Mouse (Mus musculus): ENCODE measurements around the gene Ttyh2.
A peak's percentile ranks its signal among the peaks of the same experiment; 100 is the strongest.
"Not testable (repeated sequence)": the region's sequence is repeated elsewhere in the genome, so short reads cannot be mapped to it uniquely, and the experiment has no call there.

Gene Ttyh2

GRCm38 (mm10) chr11:114662161-114662560, 13.1 kb upstream of the Ttyh2 start:
- no peak for DNase-seq (ENCODE audit: low spot score in 2 of 2)

GRCm38 (mm10) chr11:114662746-114663362, 12.4 kb upstream of the Ttyh2 start:
- peak; percentile 57 to 67 for DNase-seq (ENCODE audit: low spot score in 2 of 2)

GRCm38 (mm10) chr11:114664164-114664563, 11.1 kb upstream of the Ttyh2 start:
- DNase-seq (ENCODE audit: low spot score in 2 of 2): no peak

- no peak for DNase-seq (ENCODE audit: low spot score in 2 of 2)
Observed at GRCm38 (mm10) chr11:114665463-114665862, 9.8 kb upstream of the Ttyh2 start.

GRCm38 (mm10) chr11:114666786-114667185, 8.4 kb upstream of the Ttyh2 start:
- no peak for DNase-seq (ENCODE audit: low spot score in 2 of 2)

- DNase-seq (ENCODE audit: low spot score in 2 of 2): no peak
Observed at GRCm38 (mm10) chr11:114667236-114667931, 7.8 kb upstream of the Ttyh2 start.

- DNase-seq (ENCODE audit: low spot score in 2 of 2): not testable (repeated sequence)
Observed at GRCm38 (mm10) chr11:114667932-114668285, 7.3 kb upstream of the Ttyh2 start.

GRCm38 (mm10) chr11:114668301-114668710, 6.9 kb upstream of the Ttyh2 start, which contains the start of gene Rpl38:
Gene Rpl38, plus strand, starts transcription at chr11:114668524.
- DNase-seq (ENCODE audit: low spot score in 2 of 2): peak; percentile 95 to 97

GRCm38 (mm10) chr11:114668741-114669623, 6.2 kb upstream of the Ttyh2 start:
- DNase-seq (ENCODE audit: low spot score in 2 of 2): peak; percentile 66 to 80

- DNase-seq (ENCODE audit: low spot score in 2 of 2): no peak
Observed at GRCm38 (mm10) chr11:114669651-114670168, 5.5 kb upstream of the Ttyh2 start.

- DNase-seq (ENCODE audit: low spot score in 2 of 2): no peak
Observed at GRCm38 (mm10) chr11:114671147-114671546, 4.1 kb upstream of the Ttyh2 start.

- peak; percentile 30 to 42 for DNase-seq (ENCODE audit: low spot score in 2 of 2)
Observed at GRCm38 (mm10) chr11:114672794-114673718, 2.2 kb upstream of the Ttyh2 start.

- DNase-seq (ENCODE audit: low spot score in 2 of 2): no peak
Observed at GRCm38 (mm10) chr11:114673719-114674050, 1.5 kb upstream of the Ttyh2 start.

GRCm38 (mm10) chr11:114674180-114674579, 1.1 kb upstream of the Ttyh2 start:
- DNase-seq (ENCODE audit: low spot score in 2 of 2): no peak

- DNase-seq (ENCODE audit: low spot score in 2 of 2): not testable (repeated sequence)
Observed at GRCm38 (mm10) chr11:114674796-114675195, 435 bp upstream of the Ttyh2 start.

GRCm38 (mm10) chr11:114675826-114676401, 683 bp downstream of the Ttyh2 start:
- DNase-seq (ENCODE audit: low spot score in 2 of 2): peak; percentile 41 to 43

GRCm38 (mm10) chr11:114676431-114676830, 1.2 kb downstream of the Ttyh2 start:
- no peak for DNase-seq (ENCODE audit: low spot score in 2 of 2)

- DNase-seq (ENCODE audit: low spot score in 2 of 2): no peak
Observed at GRCm38 (mm10) chr11:114676896-114677530, 1.8 kb downstream of the Ttyh2 start.

GRCm38 (mm10) chr11:114679582-114679981, 4.4 kb downstream of the Ttyh2 start:
- no peak for DNase-seq (ENCODE audit: low spot score in 2 of 2)

- no peak for DNase-seq (ENCODE audit: low spot score in 2 of 2)
Observed at GRCm38 (mm10) chr11:114680291-114680690, 5.1 kb downstream of the Ttyh2 start.
